Mouse (Mus musculus): ENCODE measurements around the gene Bdnf.

- TF ChIP-seq SMC3 (IDR thresholded peaks at IDR 0.05; ENCODE audit: low read depth, low read length) (no peak), POLR2A (IDR thresholded peaks at IDR 0.05; ENCODE audit: low read depth, low read length) (no peak), ZC3H11A (IDR thresholded peaks at IDR 0.05; ENCODE audit: low read depth, low read length) (no peak), CTCF (conservative IDR thresholded peaks at IDR 0.05 in 1 of 2, IDR thresholded peaks at IDR 0.05 in 1 of 2; ENCODE audit: low read depth in 2 of 2, low read length in 2 of 2) (no peak), RCOR1 (conservative IDR thresholded peaks at IDR 0.05; ENCODE audit: low read depth, low read length) (no peak), NELFE (IDR thresholded peaks at IDR 0.05; ENCODE audit: low read depth, low read length) (no peak), TCF12 (IDR thresholded peaks at IDR 0.05; ENCODE audit: low read depth, low read length) (no peak), ELF1 (IDR thresholded peaks at IDR 0.05; ENCODE audit: low read depth, low read length) (no peak), MEF2A (IDR thresholded peaks at IDR 0.05; ENCODE audit: borderline replicate concordance, low read depth, low read length) (no peak), E2F4 (IDR thresholded peaks at IDR 0.05; ENCODE audit: insufficient replicate concordance, low read depth, low read length) (no peak), TBP (conservative IDR thresholded peaks at IDR 0.05; ENCODE audit: low read depth, low read length) (no peak), EP300 (IDR thresholded peaks at IDR 0.05; ENCODE audit: low read length) (no peak), MYC (IDR thresholded peaks at IDR 0.05; ENCODE audit: low read depth, low read length) (no peak), ZNF384 (IDR thresholded peaks at IDR 0.05; ENCODE audit: low read depth, low read length) (no peak)
Observed at GRCm38 (mm10) chr2:109677221-109678089, 3.0 kb downstream of the Bdnf start.
